Mouse (Mus musculus) WW6 (cell line): ENCODE results near the gene Slc17a7.

Experiments
- DNase-seq: peaks from one replicate; pipeline ENCODE4 v3.0.0-alpha.2; 2013; ENCODE audit warnings: low read depth, low spot score

The Slc17a7 gene

DNA sequence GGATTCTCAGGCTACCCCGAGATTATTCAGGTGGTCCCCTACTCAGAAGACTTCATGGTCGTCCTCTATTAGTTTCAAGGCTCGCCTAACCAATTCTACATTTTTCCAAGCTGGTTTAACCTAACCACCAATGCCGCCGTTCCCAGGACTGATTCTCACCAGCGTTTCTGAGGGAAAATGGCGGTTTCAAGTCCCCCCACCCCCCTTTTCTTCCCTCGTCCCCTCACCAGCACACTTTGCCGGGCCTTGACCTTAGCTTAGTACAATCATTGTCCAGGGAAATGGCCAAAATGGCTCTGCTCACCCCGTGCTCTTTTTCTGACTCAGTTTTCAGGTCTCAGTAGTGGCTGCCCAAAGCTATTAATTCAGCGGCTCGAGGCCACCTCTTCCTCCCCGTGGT is 11.6 kb downstream of the Slc17a7 start:
- no peak for DNase-seq

DNA sequence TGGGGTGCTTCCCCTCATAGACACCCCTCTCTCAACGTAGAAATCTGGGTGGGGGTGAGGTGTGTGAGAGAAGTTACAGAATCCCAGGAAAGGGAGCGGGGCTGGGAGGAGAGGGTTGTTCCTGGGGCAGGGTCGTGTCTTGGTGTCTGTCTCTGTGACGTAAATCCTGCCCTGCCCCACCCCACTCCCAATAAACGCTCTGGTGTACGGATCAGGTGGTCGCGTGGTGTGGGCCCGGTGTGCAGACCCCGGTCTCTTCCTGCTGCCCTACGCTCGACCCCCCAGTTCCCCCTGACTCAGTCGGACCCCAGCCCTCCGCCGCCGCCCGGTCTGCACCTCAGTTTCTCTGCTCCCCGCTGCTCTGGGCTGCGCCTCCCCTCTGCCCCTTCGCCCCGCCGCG is 12.2 kb downstream of the Slc17a7 start:
- no peak for DNase-seq

DNA sequence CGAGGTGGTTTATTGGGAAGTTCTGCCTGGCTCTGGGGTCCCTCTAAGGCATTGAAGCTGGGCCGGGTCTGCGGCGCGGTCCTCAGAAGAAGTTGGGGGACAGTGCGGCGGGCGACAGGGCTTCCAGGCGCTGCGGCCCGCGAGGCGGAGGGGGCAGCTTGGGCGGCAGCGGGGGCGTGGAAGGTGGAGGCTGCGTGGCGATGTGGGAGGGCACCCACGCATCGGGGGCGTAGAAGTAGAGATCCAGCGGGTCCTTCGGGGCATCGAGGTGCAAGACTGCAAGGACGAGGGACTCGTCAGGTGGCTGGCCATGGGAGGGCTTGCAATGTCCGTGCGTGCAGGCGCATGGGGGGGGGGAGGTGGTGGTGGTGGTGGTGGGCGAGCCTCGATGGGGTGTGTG is 12.6 kb downstream of the Slc17a7 start:
- no peak for DNase-seq

DNA sequence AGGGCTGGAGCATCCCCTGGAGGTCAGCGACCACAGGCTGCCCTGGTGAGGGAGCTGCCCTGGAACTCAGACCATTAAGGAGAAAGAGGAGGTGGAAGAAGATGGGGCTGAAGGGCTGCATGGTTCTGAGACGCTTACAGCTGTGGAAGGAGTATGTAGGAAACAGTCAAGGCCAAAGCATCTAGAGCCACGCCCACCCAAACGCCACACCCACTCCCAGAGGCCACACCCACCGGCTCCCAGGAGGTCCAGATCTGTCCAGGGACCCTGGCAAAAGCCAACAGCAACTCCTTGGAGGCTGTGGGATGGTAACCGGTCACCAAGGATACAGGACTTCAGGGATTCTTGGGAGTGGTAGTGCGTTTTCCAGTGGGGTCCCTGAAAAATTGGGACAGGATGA is 14.8 kb downstream of the Slc17a7 start:
- DNase-seq = no peak

DNA sequence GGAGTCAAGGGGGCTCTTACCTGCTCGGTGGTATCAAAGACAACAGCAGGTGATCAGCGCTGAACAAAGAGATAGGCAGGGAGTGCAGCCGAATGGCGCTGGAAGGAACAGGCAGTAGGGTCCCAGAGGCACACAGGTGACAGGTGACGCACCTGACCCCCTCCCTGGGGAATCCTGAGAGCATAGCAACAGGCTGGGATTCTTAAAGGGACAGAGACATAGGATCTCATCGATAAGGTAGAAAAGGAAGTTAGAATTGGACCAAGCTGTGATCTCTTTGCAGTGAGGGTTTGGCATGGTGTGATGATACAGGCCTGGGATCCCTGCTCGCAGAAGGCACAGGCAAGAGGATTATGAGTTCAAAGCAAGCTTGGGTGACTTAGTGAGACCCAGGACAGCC is 15.7 kb downstream of the Slc17a7 start, which contains the start of gene Gfy:
TSS of gene Gfy (minus strand) at position 101 of the 400 bp plus-strand sequence.
- no peak for DNase-seq

DNA sequence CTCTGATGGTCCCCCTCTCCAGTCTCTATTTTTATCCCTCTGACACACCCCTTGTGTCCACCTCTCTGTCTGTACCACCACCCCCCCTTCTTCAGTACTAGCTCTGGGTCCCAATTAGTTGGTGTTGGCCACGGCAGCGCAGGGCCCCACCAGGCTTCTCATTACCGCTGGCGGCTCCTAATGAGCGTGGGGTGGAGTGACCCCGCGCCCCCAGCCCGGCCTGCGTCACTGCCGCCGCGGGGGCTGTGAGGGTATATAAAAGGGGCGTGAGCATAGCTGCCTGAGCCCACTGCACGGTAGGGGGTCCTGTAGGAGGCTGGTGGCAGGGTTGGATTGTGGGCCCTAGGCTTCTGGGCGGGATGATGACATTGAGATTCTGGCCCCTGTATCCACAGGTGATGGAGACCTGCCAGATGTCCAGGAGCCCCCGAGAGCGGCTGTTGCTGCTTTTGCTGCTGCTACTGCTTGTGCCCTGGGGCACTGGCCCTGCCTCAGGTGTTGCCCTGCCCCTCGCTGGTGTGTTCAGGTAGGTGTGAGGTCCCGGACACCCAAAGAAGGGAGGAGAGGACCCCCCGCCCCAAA is 17.2 kb downstream of the Slc17a7 start, which contains the start of gene Pth2:
TSS of gene Pth2 (plus strand) at position 100 of the 582 bp plus-strand sequence.
- DNase-seq = no peak

DNA sequence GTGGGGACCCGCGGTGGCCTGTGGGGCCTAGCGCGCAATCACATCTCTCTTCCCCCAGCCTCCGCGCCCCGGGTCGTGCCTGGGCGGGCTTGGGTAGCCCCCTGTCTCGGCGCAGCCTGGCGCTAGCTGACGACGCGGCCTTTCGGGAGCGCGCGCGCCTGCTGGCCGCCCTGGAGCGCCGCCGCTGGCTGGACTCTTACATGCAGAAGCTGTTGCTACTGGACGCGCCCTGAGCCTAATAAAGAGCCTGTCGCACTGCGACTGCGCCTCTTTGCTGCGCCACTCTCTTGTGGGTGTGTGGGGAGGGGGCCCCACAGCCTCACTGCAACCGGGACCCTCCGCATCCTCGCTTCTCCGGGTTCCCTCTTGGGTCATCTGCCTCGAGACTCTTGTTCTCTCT is 17.8 kb downstream of the Slc17a7 start:
- DNase-seq = no peak

DNA sequence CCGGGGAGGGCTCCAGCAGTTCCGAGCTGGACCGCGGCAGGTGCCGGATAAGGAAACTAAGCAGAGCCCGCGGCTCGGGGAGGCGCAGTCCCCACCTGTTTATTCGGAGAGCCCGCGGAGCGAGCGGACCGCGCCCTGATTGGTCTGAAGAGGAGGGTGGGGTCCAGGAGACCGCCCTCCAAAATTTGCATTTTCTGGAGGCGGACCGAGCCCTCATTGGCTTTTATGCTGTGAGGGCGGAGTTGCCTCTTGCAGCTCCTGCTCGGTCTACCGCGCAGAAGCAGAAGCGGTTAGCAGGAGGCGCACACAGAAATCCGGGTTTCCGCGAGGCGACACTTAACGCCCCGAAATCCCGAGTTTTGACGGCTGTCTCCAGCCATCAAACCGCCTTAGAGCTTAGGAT is 18.5 kb downstream of the Slc17a7 start:
- peak; percentile 86 for DNase-seq

DNA sequence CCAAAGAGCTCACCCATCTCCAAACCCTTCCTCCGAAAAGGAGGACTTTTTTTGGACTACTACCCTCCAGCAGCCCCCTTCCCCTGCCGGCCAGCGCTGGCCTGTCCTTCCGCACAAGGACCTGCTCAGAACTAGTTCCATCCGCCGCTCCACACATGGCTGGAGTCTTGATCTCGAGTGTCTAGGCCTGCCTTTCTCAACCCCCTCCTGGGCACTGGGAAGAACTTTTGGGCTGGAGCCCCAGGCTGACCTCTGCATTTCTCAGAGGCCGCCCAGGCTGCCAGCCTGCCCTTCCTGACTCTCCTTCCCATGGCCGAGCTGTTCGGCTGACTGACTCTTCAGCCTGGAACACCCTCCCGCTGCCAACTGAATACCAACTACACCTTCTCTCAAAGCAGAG is 18.9 kb downstream of the Slc17a7 start:
- no peak for DNase-seq

DNA sequence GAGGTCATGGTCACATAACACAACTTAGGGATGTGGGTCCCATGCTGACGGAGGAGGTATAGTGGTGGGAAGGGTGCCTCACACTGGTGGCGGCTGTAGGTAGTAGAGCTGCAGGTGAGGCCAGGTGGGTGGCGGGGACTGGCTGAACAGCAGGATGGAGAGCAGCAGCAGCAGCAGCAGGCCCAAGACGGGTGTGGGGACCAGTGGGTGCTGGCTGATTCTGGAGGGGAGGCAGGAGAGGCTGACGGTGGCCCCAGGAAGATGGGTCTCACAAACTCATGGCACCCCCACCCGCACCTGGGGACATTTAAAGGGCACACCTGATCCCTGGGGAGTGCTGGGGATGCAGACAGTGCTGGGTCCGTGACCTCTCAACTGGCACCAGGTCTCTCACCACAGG is 19.9 kb downstream of the Slc17a7 start:
- DNase-seq = no peak

DNA sequence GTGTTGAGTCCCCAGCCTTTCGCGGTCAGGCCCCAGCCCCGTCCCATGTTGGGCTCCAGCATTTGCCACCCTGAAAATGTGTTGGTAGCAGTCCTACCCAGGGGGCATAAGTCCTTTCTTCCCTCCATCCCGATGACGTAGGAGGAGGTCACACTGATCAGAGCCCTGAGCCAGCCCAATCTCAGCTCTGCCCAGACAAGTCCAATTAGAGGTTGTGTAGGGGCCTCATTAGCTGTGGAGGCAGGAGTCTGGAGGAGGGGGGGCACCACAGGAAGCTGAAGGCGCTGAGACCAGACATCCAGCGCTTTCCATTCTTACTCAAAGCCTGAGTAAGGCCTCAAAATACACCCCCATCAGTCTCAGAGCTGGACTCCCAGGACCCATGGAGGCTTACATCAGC is 22.2 kb downstream of the Slc17a7 start:
- DNase-seq = no peak

DNA sequence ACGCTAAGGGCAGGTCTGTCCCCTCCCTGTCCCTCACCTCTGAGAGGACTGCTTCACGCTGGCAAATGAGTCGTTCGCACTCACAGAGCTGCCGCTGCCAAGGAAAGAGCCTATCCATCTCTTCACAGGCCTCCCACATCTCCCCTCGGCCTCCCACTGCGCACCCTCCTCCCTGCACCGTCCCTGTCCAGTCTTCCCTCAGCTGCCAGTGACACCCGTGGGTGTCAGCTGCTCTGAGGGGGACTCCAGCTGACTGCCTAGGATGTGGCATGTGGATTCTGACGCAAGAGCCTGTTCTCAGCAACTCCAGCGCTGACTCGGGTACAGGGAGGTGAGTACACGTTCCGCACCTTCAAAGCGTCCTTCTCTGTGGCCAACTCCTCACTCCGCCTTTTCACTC is 25.9 kb downstream of the Slc17a7 start:
- DNase-seq = no peak

DNA sequence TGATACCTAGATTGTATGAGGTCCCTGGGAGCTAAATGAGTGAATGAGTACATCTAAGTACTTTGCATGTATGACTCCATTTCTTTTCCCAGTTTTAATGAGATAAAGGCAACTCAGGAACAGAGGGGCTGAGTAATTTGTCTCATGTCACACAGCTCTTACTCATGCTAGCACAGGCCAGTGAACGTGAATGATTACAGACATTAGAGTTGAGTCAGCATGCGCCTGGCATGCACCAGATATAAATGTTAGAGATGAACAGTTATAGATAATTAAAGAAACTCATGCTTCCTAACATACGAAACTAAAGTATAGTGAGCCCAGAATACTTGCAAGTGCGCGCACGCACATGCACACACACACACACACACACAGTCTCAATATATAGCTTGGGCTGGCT is 26.4 kb downstream of the Slc17a7 start:
- no peak for DNase-seq

DNA sequence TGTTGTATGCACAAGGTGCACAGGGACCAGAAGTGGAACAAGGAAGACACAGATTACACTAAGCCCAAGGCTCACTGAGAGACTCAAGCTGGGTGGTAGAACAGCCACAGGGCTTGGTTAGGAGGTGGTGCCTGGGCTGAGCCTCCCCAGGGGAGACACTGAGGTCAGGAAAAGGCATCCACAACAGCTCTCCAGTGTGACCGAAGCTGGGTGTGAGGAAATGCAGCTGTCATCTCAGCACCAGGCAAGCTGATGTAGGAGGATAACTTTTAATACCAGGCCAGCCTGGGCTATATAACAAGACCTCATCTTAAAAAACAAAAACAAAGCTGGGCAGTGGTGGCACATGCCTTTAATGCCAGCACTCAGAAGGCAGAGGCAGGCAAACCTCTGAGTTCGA is 27.4 kb downstream of the Slc17a7 start:
- no peak for DNase-seq

DNA sequence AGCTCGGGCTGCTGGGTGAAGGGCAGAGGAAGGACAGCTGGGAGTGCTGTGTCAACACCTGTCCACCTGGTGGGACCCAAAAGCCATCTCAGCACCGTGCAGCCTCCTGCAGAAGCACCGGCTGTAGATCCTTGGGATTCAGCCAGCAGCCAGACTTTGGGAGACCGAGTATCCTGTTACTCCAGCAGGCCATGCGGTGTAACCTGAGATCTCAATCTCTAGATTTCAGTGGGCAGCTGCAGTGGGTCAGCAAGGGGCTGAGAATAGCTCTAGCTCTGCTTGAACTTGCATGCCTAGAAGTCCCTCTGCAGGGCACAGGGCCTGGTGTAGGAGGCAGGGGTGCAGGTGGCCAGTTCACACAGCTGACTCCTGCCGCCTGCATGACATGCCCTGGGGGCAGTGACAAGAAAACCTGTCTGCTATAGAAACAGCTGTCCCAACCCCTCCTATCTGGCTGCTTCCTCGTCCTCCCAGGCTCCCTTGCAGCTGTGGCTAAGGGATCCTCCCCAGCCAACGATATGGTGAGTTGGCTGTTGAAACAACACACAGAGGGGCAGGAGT is 28.1 kb downstream of the Slc17a7 start:
- DNase-seq = no peak

DNA sequence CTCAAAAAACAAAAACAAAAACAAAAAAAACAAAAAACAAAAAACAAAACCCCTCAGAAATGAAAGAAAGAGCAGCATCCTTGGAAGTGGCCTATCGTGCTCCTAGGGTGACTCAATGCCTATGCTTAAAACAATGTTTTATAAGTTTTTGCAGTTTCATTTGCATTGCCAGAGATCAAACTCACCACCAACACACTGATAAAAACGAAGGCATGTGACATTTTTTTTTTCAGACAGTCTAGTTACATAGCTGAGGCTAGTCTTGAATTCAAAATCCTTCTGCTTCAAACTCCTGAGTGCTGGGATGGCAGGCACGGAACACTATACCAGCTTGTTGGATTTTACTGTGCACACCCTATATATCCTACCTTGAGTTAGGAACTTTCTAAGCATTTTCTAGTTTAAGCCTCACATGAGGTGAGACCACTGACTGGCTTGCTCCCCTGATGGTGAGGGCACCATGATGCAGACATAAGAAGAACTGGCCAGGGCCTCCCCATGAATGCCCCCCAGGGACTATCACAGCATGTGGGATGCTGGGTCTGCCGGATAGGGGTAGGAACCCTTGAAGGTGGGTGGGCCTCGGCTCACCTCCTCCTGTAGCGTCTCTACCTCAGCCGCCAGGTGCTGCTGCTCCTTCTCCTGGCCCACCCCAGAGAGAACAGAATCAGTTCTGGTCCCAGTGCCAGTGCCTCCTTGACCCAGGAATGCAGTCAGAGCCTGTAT is 29.0 kb downstream of the Slc17a7 start:
- no peak for DNase-seq

DNA sequence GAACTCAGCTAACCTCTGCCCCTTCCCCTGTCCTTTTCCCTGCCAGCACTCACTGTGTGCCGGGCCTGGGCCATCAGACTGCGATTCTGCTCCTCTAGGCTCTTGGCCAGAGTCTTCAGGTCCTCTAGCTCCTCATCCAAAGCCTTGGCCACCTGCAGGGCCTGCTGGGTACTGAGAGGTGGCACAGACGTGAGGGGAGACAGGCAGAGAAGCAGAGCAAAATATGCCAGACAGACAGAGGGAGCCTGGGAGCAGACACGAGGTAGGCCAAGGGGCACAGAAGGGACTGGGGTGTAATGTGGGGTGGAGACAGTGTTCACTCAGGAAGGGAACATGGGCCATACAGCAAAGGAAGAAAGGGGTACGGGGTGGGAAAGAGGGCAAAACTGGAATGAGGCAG is 29.7 kb downstream of the Slc17a7 start:
- DNase-seq = no peak

DNA sequence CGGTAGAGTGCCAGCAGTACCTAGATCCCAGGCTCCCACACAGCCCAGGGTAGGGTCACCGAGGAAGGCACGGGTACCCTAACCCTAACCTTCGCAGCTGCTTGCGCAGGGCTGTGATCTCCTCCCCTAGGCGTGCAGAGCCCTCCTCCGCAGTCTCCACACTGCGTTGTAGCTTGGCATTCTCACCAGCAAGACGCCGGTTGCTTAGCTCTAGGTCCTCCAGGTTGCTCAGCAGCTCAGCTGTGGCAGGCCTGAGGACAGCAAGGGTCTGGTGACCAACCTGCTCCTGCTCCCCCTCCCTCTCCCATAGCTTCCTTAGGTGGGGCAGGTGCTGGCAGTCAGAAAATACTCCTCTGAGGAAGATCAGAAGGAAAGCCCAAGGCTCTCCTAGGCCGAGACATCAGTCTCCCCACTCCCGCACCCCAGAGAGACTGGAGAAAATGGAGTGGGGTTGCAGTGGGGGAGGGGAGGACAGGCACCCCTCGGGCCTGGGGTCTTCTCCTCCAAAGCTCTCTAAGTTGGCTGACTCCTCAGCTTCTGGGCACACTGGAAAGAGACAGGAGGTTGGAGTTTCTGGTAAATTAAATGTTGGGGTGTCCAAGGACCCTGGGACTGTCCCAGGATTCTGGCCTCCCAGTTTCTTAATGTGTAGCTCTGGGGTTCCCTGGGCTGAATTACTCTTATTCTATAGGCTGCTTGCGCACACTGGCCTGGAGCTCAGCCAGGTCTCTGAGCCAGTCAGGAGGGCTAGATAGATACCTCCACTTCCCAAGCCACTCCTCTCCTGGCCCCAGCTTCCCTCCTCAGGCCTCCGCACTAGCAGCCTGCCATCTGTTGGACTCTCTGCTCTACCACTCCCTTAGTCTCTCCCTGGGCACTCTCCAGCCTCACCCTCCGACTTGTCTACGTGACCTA is 30.4 kb downstream of the Slc17a7 start:
- DNase-seq = no peak

DNA sequence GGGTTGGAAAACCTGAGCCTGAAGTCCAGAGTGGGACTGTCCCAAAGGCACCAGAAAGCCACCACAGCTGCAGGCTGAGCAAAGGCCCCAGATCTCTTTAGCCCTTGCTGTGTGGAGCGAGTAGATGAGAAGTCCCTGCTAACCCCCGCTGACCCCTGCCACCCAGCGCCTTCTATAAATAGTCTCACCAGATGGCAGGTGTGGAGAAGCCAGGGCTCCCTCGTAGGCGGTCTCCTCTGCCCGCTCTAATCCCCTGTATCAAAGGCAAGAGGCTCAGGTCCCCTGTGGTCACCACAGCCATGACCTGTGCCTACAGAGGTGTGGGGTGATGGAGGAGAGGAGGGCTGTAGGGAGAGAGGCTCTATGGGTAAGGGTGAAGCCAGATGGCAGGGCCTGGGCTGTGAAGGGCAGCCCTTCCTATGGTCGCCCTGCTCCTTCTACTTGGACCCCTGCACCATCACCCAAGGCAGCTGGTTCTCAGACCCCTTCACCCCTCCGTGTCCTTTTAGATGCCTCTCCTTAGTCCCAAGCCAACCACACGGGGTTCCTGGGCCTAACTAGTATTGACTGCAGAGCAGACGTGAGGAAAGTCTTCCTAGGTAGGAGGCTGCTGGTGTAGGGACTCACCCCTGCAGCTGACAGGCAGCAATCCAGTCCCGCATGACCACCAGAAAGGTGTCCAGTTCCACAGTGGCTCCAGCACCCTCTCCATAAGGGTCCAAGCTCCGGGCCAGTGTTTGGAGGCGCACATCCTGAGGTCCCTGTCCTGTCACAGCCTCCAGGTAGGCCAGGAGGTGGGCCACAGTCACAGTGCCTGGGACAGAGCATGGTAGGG is 31.8 kb downstream of the Slc17a7 start:
- no peak for DNase-seq

DNA sequence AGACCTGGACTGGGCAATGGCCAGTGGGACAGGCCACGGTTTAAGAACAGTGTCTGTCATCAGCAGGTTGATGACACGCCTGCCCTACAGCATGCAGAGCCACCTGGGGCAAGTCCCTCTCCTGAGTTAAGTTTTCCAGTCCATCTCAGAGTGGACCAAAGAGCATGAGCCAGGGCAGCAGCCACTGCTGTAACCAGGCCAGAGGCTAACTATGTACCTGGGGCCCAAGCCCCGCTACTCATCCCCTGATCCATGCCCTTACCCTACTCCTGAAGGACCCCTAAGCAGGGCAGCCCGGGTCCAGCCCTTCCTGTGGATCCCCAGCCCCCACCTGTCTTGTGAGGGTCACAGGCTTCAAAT is 32.4 kb downstream of the Slc17a7 start:
- no peak for DNase-seq

DNA sequence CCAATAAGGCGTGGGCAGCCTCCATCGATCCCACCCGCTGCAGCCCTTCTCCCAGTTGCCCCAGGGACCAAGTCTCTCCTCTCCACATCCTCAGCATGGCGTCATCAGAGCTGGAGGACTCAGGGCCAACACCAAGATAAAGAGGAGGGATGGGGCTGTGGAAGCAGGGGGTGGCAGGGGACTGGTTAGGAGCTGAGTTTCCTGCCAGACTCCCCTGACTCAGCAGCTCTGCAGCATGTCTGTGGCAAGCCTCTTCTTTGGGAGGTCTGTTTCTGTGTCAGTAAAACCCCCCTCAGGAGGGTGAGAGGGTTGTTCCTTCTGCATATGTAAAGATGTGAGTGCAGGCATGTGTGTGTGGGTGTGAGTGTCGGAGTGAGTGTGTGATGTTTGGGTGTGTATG is 33.2 kb downstream of the Slc17a7 start:
- no peak for DNase-seq
